ENCODE assay signal across 14 mouse cellular contexts in genomic region chr1:171066583-171066982, GRCm38 (mm10). TPM values are rescaled to one million over a fixed set of nuclear protein-coding genes. Genes with fewer than 3 reads are reported as not detected.
DNase-seq lines count a peak whose midpoint lies in the region; ATAC-seq lines count a peak whose summit lies in the region.
"Not testable (repeated sequence)": the region's sequence is repeated elsewhere in the genome, so short reads cannot be mapped to it uniquely, and the experiment has no call there.
"Had no signal": no experiment of that assay in that cellular context is flagged by ENCODE, and none has a peak within 500 bp of the region (broad histone marks: within the 10 kb centered on the region; RNA-seq: fewer than 3 reads in every experiment).

No protein-coding gene starts in this region.

- H3K9ac ChIP-seq in embryonic facial prominence, embryonic 15.5 days; hindbrain, embryonic 15.5 days; kidney, embryonic 16.5 days (replicated peaks; ENCODE audit: low read length); liver, embryonic 13.5 days; neural tube, embryonic 11.5 days (ENCODE audit: low read length): not testable (repeated sequence)

- not testable (repeated sequence) for H3K4me3 ChIP-seq in embryonic facial prominence, embryonic 15.5 days (replicated peaks); hindbrain, embryonic 15.5 days; kidney, embryonic 16.5 days (ENCODE audit: low read length); liver, embryonic 13.5 days (replicated peaks); neural tube, embryonic 11.5 days (ENCODE audit: low read depth, low read length)

- not testable (repeated sequence) for H3K9me3 ChIP-seq in embryonic facial prominence, embryonic 15.5 days (replicated peaks); hindbrain, embryonic 15.5 days; kidney, embryonic 16.5 days (ENCODE audit: low read length); liver, embryonic 13.5 days (replicated peaks); neural tube, embryonic 11.5 days (ENCODE audit: control insufficient read depth, low read length)

- not testable (repeated sequence) for H3K36me3 ChIP-seq in embryonic facial prominence, embryonic 15.5 days; hindbrain, embryonic 15.5 days; kidney, embryonic 16.5 days (ENCODE audit: insufficient read depth, low read length); liver, embryonic 13.5 days; neural tube, embryonic 11.5 days (ENCODE audit: control insufficient read depth, insufficient read depth, low read length)

- peaks cover 13% of the 10 kb centered on the region for H3K4me1 ChIP-seq in embryonic facial prominence, embryonic 15.5 days
- H3K4me1 ChIP-seq in hindbrain, embryonic 15.5 days (replicated peaks); kidney, embryonic 16.5 days (ENCODE audit: insufficient read depth, low read length); neural tube, embryonic 11.5 days (ENCODE audit: control insufficient read depth, insufficient read depth, low read length): not testable (repeated sequence)
- H3K4me1 ChIP-seq in liver, embryonic 13.5 days (replicated peaks): peaks cover 17% of the 10 kb centered on the region

- WGBS in embryonic facial prominence, embryonic 15.5 days: 34% methylated on average over 3 of the region's 10 CpGs
- WGBS in hindbrain, embryonic 15.5 days: 47% methylated on average over 3 of the region's 10 CpGs
- 19% methylated on average over 2 of the region's 10 CpGs for WGBS in kidney, embryonic 16.5 days
- 11% methylated on average over 3 of the region's 10 CpGs for WGBS in liver, embryonic 13.5 days (ENCODE audit: insufficient replicate concordance)
- WGBS in neural tube, embryonic 11.5 days: 25% methylated on average over 2 of the region's 10 CpGs

- DNase-seq in liver, embryonic 13.5 days; neural tube, embryonic 11.5 days (ENCODE audit: low spot score): not testable (repeated sequence)
- DNase-seq in thymus, postnatal 14 days: peak; percentile 2

- ATAC-seq in embryonic facial prominence, embryonic 15.5 days (ENCODE audit: insufficient number of reproducible peaks, low FRiP score, low TSS enrichment, low read depth): 0 out of 2 replicates have a peak, but pooled peaks have one; percentile 11
- peak; percentile 6; the same call in 1 of the 2 replicates for ATAC-seq in granulocyte monocyte progenitor cell, adult 5-6 weeks (replicated peaks; ENCODE audit: poor library complexity, severe bottlenecking)
- ATAC-seq in hindbrain, embryonic 15.5 days (ENCODE audit: low FRiP score, low read depth): peak; percentile 31
- ATAC-seq in kidney, embryonic 16.5 days (ENCODE audit: low FRiP score, low TSS enrichment): peak; percentile 43
- peak; percentile 74 for ATAC-seq in liver, embryonic 13.5 days (ENCODE audit: low read depth)
- ATAC-seq in megakaryocyte progenitor cell, adult 5-6 weeks (replicated peaks; ENCODE audit: poor library complexity): peak; percentile 26
- peak; percentile 29 for ATAC-seq in neural tube, embryonic 11.5 days (ENCODE audit: insufficient read depth, low FRiP score, low TSS enrichment)

- peaks cover 38% of the 10 kb centered on the region for H3K27me3 ChIP-seq in embryonic facial prominence, embryonic 15.5 days
- H3K27me3 ChIP-seq in hindbrain, embryonic 15.5 days: peaks cover 37% of the 10 kb centered on the region
- H3K27me3 ChIP-seq in kidney, embryonic 16.5 days (ENCODE audit: insufficient read depth, low read length): peaks cover 34% of the 10 kb centered on the region
- H3K27me3 ChIP-seq in liver, embryonic 13.5 days: peaks cover 44% of the 10 kb centered on the region
- H3K27me3 ChIP-seq in neural tube, embryonic 11.5 days (ENCODE audit: control insufficient read depth, insufficient read depth, low read length): peaks cover 37% of the 10 kb centered on the region

- H3K27ac ChIP-seq in embryonic facial prominence, embryonic 15.5 days (replicated peaks); hindbrain, embryonic 15.5 days (replicated peaks); kidney, embryonic 16.5 days (ENCODE audit: low read length); liver, embryonic 13.5 days; neural tube, embryonic 11.5 days (ENCODE audit: low read depth, low read length): not testable (repeated sequence)

- H3K4me2 ChIP-seq in embryonic facial prominence, embryonic 15.5 days (replicated peaks); hindbrain, embryonic 15.5 days; kidney, embryonic 16.5 days (replicated peaks; ENCODE audit: low read depth, low read length); liver, embryonic 13.5 days; neural tube, embryonic 11.5 days (ENCODE audit: low read depth): not testable (repeated sequence)

RNA-seq across cellular contexts. Expression of gene Fcgr3, which starts 1.8 kb away (rescaled TPM):
- 25.6 and 26.1 TPM in 2 replicates for polyA plus RNA-seq in embryonic facial prominence, embryonic 15.5 days (2015; fragmentation: Nextera tagmentation; extraction: Ambion mirVana)
- 274 and 310 TPM in 2 replicates for total RNA-seq in granulocyte monocyte progenitor cell, adult 5-6 weeks (2014; fragmentation: Nextera tagmentation)
- 498 and 520 TPM in 2 replicates for total RNA-seq in granulocyte monocyte progenitor cell, adult 5-6 weeks (2017)
- polyA plus RNA-seq in hindbrain, embryonic 15.5 days (2015; fragmentation: Nextera tagmentation; extraction: Ambion mirVana): 9.6 and 12.3 TPM in 2 replicates
- polyA plus RNA-seq in kidney, embryonic 16.5 days (2015; fragmentation: Nextera tagmentation; extraction: Ambion mirVana): 8.8 and 9.0 TPM in 2 replicates
- 17.9 and 23.1 TPM in 2 replicates for polyA plus RNA-seq in liver, embryonic 13.5 days (2015; fragmentation: Nextera tagmentation; extraction: Ambion mirVana)
- 384 and 416 TPM in 2 replicates for total RNA-seq in megakaryocyte progenitor cell, adult 5-6 weeks (2015)
- total RNA-seq in megakaryocyte progenitor cell, adult 5-6 weeks (2017): 406 and 474 TPM in 2 replicates
- 5.6 and 6.7 TPM in 2 replicates for polyA plus RNA-seq in neural tube, embryonic 11.5 days (2014; fragmentation: Nextera tagmentation; extraction: Ambion mirVana)
- polyA plus RNA-seq: C2C12 had no signal

RNA-seq across cellular contexts. Expression of gene Cfap126, which starts 47.1 kb away (rescaled TPM):
- polyA plus RNA-seq in embryonic facial prominence, embryonic 15.5 days (2015; fragmentation: Nextera tagmentation; extraction: Ambion mirVana): 14.2 and 28.6 TPM in 2 replicates
- 1.7 and 3.8 TPM in 2 replicates for total RNA-seq in granulocyte monocyte progenitor cell, adult 5-6 weeks (2014; fragmentation: Nextera tagmentation)
- total RNA-seq in granulocyte monocyte progenitor cell, adult 5-6 weeks (2017): 0.47 and 1.5 TPM in 2 replicates
- polyA plus RNA-seq in hindbrain, embryonic 15.5 days (2015; fragmentation: Nextera tagmentation; extraction: Ambion mirVana): 7.7 and 14.1 TPM in 2 replicates
- polyA plus RNA-seq in kidney, embryonic 16.5 days (2015; fragmentation: Nextera tagmentation; extraction: Ambion mirVana): 2.9 and 3.0 TPM in 2 replicates
- 1.8 and 2.5 TPM in 2 replicates for polyA plus RNA-seq in liver, embryonic 13.5 days (2015; fragmentation: Nextera tagmentation; extraction: Ambion mirVana)
- 2.0 and 4.2 TPM in 2 replicates for total RNA-seq in megakaryocyte progenitor cell, adult 5-6 weeks (2015)
- total RNA-seq in megakaryocyte progenitor cell, adult 5-6 weeks (2017): 1.0 and 4.8 TPM in 2 replicates
- polyA plus RNA-seq in neural tube, embryonic 11.5 days (2014; fragmentation: Nextera tagmentation; extraction: Ambion mirVana): 2.2 and 2.8 TPM in 2 replicates
- total RNA-seq: ES-E14 had no signal

RNA-seq across cellular contexts. Expression of gene Fcgr4, which starts 47.9 kb away (rescaled TPM):
- 0.53 and 1.8 TPM in 2 replicates for polyA plus RNA-seq in embryonic facial prominence, embryonic 15.5 days (2015; fragmentation: Nextera tagmentation; extraction: Ambion mirVana)
- 0.58 and 2.9 TPM in 2 replicates for total RNA-seq in granulocyte monocyte progenitor cell, adult 5-6 weeks (2014; fragmentation: Nextera tagmentation)
- total RNA-seq in granulocyte monocyte progenitor cell, adult 5-6 weeks (2017): 3.1 and 3.5 TPM in 2 replicates
- polyA plus RNA-seq in hindbrain, embryonic 15.5 days (2015; fragmentation: Nextera tagmentation; extraction: Ambion mirVana): 0.27 and 1.0 TPM in 2 replicates
- 0.87 and 1.3 TPM in 2 replicates for polyA plus RNA-seq in kidney, embryonic 16.5 days (2015; fragmentation: Nextera tagmentation; extraction: Ambion mirVana)
- polyA plus RNA-seq in liver, embryonic 13.5 days (2015; fragmentation: Nextera tagmentation; extraction: Ambion mirVana): 2.0 and 2.4 TPM in 2 replicates
- 5.4 and 10.5 TPM in 2 replicates for total RNA-seq in megakaryocyte progenitor cell, adult 5-6 weeks (2015)
- 7.7 and 8.0 TPM in 2 replicates for total RNA-seq in megakaryocyte progenitor cell, adult 5-6 weeks (2017)
- 0.19 and 0.26 TPM in 2 replicates for polyA plus RNA-seq in neural tube, embryonic 11.5 days (2014; fragmentation: Nextera tagmentation; extraction: Ambion mirVana)
- total RNA-seq: gastrocnemius, adult 18-20 months; layer of hippocampus, postnatal 10 days; left cerebral cortex, postnatal 10 days had no signal
- polyA plus RNA-seq: inflammation-experienced regulatory T-cells, adult 6 months had no signal

Comparison
In these comparisons a context has a peak if more than half of its experiments do, and no peak if none do; other contexts are left out.
1. ATAC-seq: peak in every context shown above with its lines; median percentile 74 in liver, embryonic 13.5 days; 43 in kidney, embryonic 16.5 days; 31 in hindbrain, embryonic 15.5 days; 29 in neural tube, embryonic 11.5 days; 26 in megakaryocyte progenitor cell, adult 5-6 weeks; 11 in embryonic facial prominence, embryonic 15.5 days; 6 in granulocyte monocyte progenitor cell, adult 5-6 weeks.